Mouse (Mus musculus) gastrocnemius, adult 2 months (tissue): ENCODE measurements at regions not wholly inside any gene's neighbourhood (a gene's known extent, or its start where the extent isn't known, plus 50 kb on each side); places are given as distances from the start of the nearest gene placed in this dataset.

Experiments
- DNase-seq: peaks from one replicate; pipeline ENCODE4 v3.0.0; 2022
- H3K27ac ChIP-seq: fragments of 200-600 bp; 2 replicates; pipeline ENCODE4 v1.8.1; 2022; ENCODE audit warnings: mild to moderate bottlenecking
- H3K4me3 ChIP-seq: fragments of 200-600 bp; 2 replicates; pipeline ENCODE4 v1.8.1; 2022; ENCODE audit warnings: mild to moderate bottlenecking, moderate library complexity
- CTCF ChIP-seq: fragments of 200-600 bp; IDR thresholded peaks from 2 replicates; pipeline ENCODE4 v1.8.1; 2022; ENCODE audit warnings: antibody characterized with exemption, mild to moderate bottlenecking, moderate library complexity
- intact Hi-C: fragments of 180-260 bp; cut with DNase I; formaldehyde crosslinking; loops from one replicate; pipeline ENCODE4 v1.15.1; 2025

GRCm38 (mm10) chr2:17880800-17881717 lies 115.7 kb downstream of the H2al2a start:
- intact Hi-C loops: no loop called here
- no peak overlapping the region for H3K4me3 ChIP-seq
- no peak for DNase-seq
- peak overlapping the region; percentile 4; the same call in 1 of the 2 replicates for H3K27ac ChIP-seq
- TF ChIP-seq CTCF: no peak

DNA sequence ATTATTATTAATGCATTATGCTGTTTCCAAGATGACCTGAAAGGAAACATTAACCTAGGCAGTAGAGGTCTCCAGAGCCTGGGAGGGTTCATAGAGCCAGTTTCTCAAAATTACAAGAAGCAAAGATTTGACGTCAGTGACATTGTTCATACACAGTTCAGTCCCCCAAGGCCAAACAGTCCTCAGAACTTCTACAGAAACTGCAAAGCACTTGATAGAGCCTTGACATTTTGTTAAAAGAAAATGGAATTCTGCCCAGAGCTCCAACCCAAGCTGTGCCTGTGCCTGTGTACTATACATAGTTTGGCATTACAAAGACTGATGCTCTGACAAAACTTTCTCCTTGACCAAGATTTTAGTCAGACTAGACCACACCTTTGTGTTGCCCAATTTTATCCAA lies 118.9 kb downstream of the H2al2a start:
- Histone ChIP-seq H3K4me3 (no peak overlapping the region), H3K27ac (no peak overlapping the region)
- TF ChIP-seq CTCF: no peak
- intact Hi-C loops: no loop called here
- no peak for DNase-seq

- TF ChIP-seq CTCF: no peak
- DNase-seq: no peak
- H3K27ac ChIP-seq: no peak overlapping the region
- H3K4me3 ChIP-seq: no peak overlapping the region
- intact Hi-C loops: no loop called here
Observed at GRCm38 (mm10) chr2:17876942-17877341, 119.8 kb downstream of the H2al2a start.

GRCm38 (mm10) chr2:17876155-17876554 lies 120.6 kb downstream of the H2al2a start:
- TF ChIP-seq CTCF: no peak
- Histone ChIP-seq H3K4me3 (no peak overlapping the region), H3K27ac (no peak overlapping the region)
- intact Hi-C loops: no loop called here
- no peak for DNase-seq

GRCm38 (mm10) chr2:17870562-17870961 lies 126.2 kb downstream of the H2al2a start:
- intact Hi-C loops: no loop called here
- H3K27ac ChIP-seq: no peak overlapping the region
- no peak for DNase-seq

DNA sequence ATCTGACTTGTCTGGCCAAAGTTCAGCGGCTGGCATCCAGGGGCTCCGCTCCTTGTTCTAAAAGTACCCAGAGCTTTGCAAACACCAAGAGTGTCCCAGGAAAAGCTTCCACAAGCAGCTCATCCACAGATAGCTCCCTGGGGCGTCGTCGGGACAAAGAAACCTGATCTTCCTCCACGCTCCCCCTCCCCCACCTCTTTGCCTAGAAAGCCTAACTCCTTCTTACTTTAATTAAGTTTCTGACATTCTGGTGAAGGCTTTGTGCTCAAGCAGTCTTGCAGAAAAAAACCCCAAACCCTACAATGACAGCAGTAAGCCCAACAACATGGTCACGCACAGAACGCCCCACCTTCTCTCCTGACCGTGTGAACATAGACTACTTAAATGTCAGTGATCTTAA lies 128.6 kb downstream of the H2al2a start:
- TF ChIP-seq CTCF: no peak
- no peak overlapping the region for H3K4me3 ChIP-seq
- no peak overlapping the region for H3K27ac ChIP-seq
- intact Hi-C loops: no loop called here
- DNase-seq: no peak

More at GRCm38 (mm10) chr2:17870562-17870961, 126.2 kb downstream of the H2al2a start:
- H3K4me3 ChIP-seq: no peak overlapping the region
- TF ChIP-seq CTCF: no peak

DNA sequence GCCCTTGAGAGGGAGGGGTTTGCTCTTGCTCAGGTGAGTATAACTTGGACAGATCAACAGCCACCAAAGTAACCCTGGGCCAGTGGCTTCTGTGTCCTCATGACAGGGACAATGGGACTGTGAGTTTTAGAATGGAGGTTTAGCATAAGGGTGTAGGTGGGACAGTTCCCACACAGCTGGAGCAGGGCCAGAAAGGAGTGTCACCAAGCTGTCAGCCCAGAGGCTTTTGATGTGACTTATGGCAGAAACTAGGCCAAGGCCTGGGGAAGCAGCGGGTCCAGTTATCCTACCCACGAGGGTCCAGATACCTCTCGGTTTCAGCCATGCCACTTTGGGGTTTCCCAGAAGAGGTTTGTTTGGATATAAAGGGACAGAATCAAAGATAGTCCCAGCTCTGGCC lies 129.4 kb downstream of the H2al2a start:
- no peak for TF ChIP-seq CTCF
- no peak overlapping the region for H3K27ac ChIP-seq
- intact Hi-C loops: no loop called here
- H3K4me3 ChIP-seq: no peak overlapping the region
- no peak for DNase-seq

- H3K4me3 ChIP-seq: no peak overlapping the region
- no peak for DNase-seq
- intact Hi-C loops: no loop called here
- no peak for TF ChIP-seq CTCF
- no peak overlapping the region for H3K27ac ChIP-seq
Observed at GRCm38 (mm10) chr2:17861765-17862495, 130.7 kb upstream of the Nebl start.

DNA sequence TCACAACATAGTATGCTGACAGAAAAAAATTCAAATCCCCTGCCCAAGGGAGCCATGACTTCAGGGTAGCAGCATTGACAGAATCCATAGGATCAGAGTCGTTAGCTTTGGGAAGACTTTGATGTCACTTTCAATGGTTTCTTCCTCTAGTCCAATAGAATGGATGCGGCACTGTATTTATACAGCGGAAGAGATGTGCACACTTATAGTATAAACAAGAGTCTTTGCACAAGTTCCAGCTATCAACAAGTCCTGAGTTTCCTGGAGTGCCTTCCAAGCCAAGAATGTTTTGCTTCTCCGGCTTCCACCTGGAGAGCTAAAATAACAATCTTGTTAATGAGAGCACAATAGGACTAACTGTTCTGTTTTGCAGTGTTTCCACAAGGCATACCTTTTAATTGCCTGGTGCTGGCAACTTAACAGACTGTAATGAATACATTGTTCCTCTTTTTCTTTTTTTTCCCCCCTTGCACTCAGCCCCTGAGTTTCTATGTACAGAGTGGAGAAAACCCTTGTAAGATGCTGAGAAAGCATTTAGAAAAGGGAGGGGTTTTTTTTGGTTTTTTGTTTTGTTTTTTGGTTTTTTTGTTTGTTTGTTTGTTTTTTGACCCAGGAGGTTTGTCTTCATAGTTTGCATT lies 129.8 kb upstream of the Nebl start:
- no peak for TF ChIP-seq CTCF
- Histone ChIP-seq H3K27ac (no peak overlapping the region), H3K4me3 (no peak overlapping the region)
- no peak for DNase-seq
- intact Hi-C loops: no loop called here

DNA sequence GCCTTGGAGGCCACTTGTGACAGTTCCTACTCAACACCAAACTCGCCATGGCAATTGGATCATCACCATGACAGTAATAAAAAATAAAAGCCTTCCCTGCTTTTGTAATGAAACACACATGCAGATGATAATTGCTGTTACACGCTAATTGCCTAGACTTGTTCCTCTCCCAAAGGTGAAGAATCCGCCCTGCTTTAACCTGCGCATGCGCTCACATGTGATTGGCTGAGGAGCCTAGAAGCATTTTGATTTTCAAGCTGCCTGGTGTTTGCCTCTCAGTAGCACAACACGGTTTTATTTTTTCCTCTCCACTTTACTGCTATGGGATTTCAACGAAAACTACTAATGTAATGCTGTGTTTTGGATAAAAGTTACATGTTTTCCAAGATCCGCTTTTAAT lies 128.0 kb upstream of the Nebl start:
- no peak overlapping the region for H3K4me3 ChIP-seq
- intact Hi-C loops: loop anchor here (10.0 kb wide), 1 partner anchor 346 kb away; no protein-coding TSS in a partner anchor
- no peak for TF ChIP-seq CTCF
- DNase-seq: no peak
- no peak overlapping the region for H3K27ac ChIP-seq

DNA sequence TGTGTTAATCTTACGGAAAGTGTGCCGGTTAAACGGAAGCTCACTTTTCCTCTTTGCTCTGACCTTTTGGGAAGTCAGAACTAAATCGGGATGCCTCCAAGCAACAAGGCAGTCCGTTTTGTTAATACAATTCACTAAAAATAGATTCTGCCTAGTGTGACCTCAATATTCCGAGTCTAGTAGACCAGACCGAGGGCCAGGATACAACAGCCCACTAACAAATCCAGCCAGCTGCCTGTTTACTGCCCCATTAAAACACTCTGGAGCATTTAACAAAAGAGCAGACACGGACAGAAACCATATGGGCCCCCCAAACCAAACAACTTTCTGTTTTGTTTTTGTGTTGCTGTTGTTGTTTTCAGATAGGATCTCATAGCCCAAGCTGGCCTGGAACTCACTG lies 127.1 kb upstream of the Nebl start:
- intact Hi-C loops: loop anchor here (10.0 kb wide), 1 partner anchor 346 kb away; no protein-coding TSS in a partner anchor
- TF ChIP-seq CTCF: no peak

DNA sequence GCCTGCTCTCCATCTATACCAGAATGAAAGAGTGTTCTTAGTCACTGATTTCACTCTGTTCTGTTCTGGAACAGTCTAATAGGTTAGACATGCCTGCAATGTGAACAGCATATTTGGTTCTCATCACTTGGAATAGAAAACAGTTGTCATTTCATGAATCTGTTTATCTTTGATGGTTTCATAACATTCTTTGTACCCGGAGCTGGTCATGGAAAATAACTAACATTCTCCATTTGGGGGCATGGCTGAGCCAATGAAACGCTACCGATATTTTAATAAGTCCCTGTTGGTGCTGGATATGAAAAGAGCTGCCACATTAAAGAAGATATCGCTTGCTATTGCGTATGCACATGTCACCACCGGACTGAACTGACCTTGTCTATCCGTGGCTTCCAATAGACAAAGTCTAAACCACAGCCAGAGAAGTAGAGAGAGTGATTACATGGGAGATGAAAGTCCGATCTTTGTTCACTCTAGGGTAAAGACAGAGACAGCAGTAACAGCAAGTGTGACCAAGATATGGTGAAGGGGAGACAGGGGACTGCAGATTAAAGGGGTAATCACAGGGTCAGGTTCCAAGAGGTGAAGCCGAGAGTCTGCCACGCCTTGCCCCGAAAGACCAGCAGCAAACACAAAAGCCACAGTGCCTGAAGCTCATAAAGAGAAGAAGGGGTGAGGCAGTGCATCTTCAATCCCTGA lies 124.5 kb upstream of the Nebl start:
- H3K4me3 ChIP-seq: no peak overlapping the region
- intact Hi-C loops: loop anchor here (10.0 kb wide), 1 partner anchor 349 kb away; no protein-coding TSS in a partner anchor
- no peak for TF ChIP-seq CTCF
- DNase-seq: no peak
- H3K27ac ChIP-seq: no peak overlapping the region

More for the DNA sequence above, 127.1 kb upstream of the Nebl start:
- DNase-seq: no peak
- peak overlapping the region; percentile 68 for H3K27ac ChIP-seq
- H3K4me3 ChIP-seq: peak overlapping the region; percentile 9; the same call in 1 of the 2 replicates
